Mouse (Mus musculus): ENCODE measurements around the gene Pou3f3. TPM values are rescaled to one million over a fixed set of nuclear protein-coding genes. Genes with fewer than 3 reads are reported as not detected.

The Pou3f3 gene
- polyA plus RNA-seq, 1 experiment from 2014 or later, result not detected

GRCm38 (mm10) chr1:42701833-42702611 is 6.5 kb downstream of the Pou3f3 start:
- ATAC-seq (no peak), DNase-seq (no peak)
- no peak overlapping the region for H3K27ac ChIP-seq (ENCODE audit: low read depth)
- no peak overlapping the region for H3K4me3 ChIP-seq (ENCODE audit: low read depth, low read length)
- no peaks in the 10 kb centered on the region for H3K9me3 ChIP-seq (ENCODE audit: low read length)
- 0 out of 2 replicates have a peak, but pooled peaks cover 2% of the 10 kb centered on the region for H3K4me1 ChIP-seq (ENCODE audit: insufficient read depth)
- TF ChIP-seq EP300 (IDR thresholded peaks at IDR 0.05; ENCODE audit: low read depth), result no peak
- H3K9ac ChIP-seq (replicated peaks), result no peak overlapping the region
- H3K36me3 ChIP-seq (replicated peaks; ENCODE audit: insufficient read depth, low read length), result no peaks in the 10 kb centered on the region
- peaks cover 95% of the 10 kb centered on the region for H3K27me3 ChIP-seq (ENCODE audit: insufficient read depth, low read length)
- no peak overlapping the region for H3K4me2 ChIP-seq (ENCODE audit: low read depth, low read length)
- WGBS (ENCODE audit: insufficient replicate concordance), result 13% methylated on average over 5 of the region's 5 CpGs

- no peak overlapping the region for H3K27ac ChIP-seq (ENCODE audit: low read depth)
- DNase-seq, result no peak
- H3K4me2 ChIP-seq (ENCODE audit: low read depth, low read length), result no peak overlapping the region
- no peaks in the 10 kb centered on the region for H3K4me1 ChIP-seq (ENCODE audit: insufficient read depth)
- no peak overlapping the region for H3K4me3 ChIP-seq (ENCODE audit: low read depth, low read length)
- WGBS (ENCODE audit: insufficient replicate concordance), result 5% methylated on average over 9 of the region's 9 CpGs
- TF ChIP-seq EP300 (IDR thresholded peaks at IDR 0.05; ENCODE audit: low read depth) (no peak), CTCF (IDR thresholded peaks at IDR 0.05; ENCODE audit: low read depth) (no peak)
- ATAC-seq, result no peak
- no peaks in the 10 kb centered on the region for H3K36me3 ChIP-seq (replicated peaks; ENCODE audit: insufficient read depth, low read length)
- H3K27me3 ChIP-seq (ENCODE audit: insufficient read depth, low read length), result peaks cover 95% of the 10 kb centered on the region
- no peaks in the 10 kb centered on the region for H3K9me3 ChIP-seq (ENCODE audit: low read length)
- no peak overlapping the region for H3K9ac ChIP-seq (replicated peaks)
Measured at GRCm38 (mm10) chr1:42702984-42703383, 7.4 kb downstream of the Pou3f3 start.

GRCm38 (mm10) chr1:42703424-42703823 is 7.9 kb downstream of the Pou3f3 start:
- Histone ChIP-seq H3K9ac (replicated peaks) (no peak overlapping the region), H3K4me2 (ENCODE audit: low read depth, low read length) (no peak overlapping the region), H3K4me1 (ENCODE audit: insufficient read depth) (no peaks in the 10 kb centered on the region), H3K27me3 (ENCODE audit: insufficient read depth, low read length) (peaks cover 95% of the 10 kb centered on the region), H3K27ac (ENCODE audit: low read depth) (no peak overlapping the region), H3K9me3 (ENCODE audit: low read length) (no peaks in the 10 kb centered on the region), H3K36me3 (replicated peaks; ENCODE audit: insufficient read depth, low read length) (no peaks in the 10 kb centered on the region), H3K4me3 (ENCODE audit: low read depth, low read length) (no peak overlapping the region)
- 10% methylated on average over 7 of the region's 7 CpGs for WGBS (ENCODE audit: insufficient replicate concordance)
- no peak for DNase-seq
- ATAC-seq, result no peak
- TF ChIP-seq CTCF (IDR thresholded peaks at IDR 0.05; ENCODE audit: low read depth), result no peak
- no peak for TF ChIP-seq EP300 (IDR thresholded peaks at IDR 0.05; ENCODE audit: low read depth)

GRCm38 (mm10) chr1:42703851-42704613 is 8.5 kb downstream of the Pou3f3 start:
- Histone ChIP-seq H3K4me1 (ENCODE audit: insufficient read depth) (no peaks in the 10 kb centered on the region), H3K27me3 (ENCODE audit: insufficient read depth, low read length) (peaks cover 94% of the 10 kb centered on the region), H3K36me3 (replicated peaks; ENCODE audit: insufficient read depth, low read length) (no peaks in the 10 kb centered on the region), H3K9me3 (ENCODE audit: low read length) (no peaks in the 10 kb centered on the region), H3K4me2 (ENCODE audit: low read depth, low read length) (no peak overlapping the region), H3K4me3 (ENCODE audit: low read depth, low read length) (no peak overlapping the region), H3K27ac (ENCODE audit: low read depth) (no peak overlapping the region), H3K9ac (replicated peaks) (no peak overlapping the region)
- TF ChIP-seq EP300 (IDR thresholded peaks at IDR 0.05; ENCODE audit: low read depth) (no peak), CTCF (IDR thresholded peaks at IDR 0.05; ENCODE audit: low read depth) (no peak)
- WGBS (ENCODE audit: insufficient replicate concordance), result 3% methylated on average over 26 of the region's 26 CpGs
- ATAC-seq (no peak), DNase-seq (no peak)

GRCm38 (mm10) chr1:42704981-42705810 is 9.6 kb downstream of the Pou3f3 start:
- H3K4me3 ChIP-seq (ENCODE audit: low read depth, low read length), result no peak overlapping the region
- peaks cover 95% of the 10 kb centered on the region for H3K27me3 ChIP-seq (ENCODE audit: insufficient read depth, low read length)
- WGBS (ENCODE audit: insufficient replicate concordance), result 3% methylated on average over 17 of the region's 17 CpGs
- H3K9ac ChIP-seq (replicated peaks), result no peak overlapping the region
- TF ChIP-seq CTCF (IDR thresholded peaks at IDR 0.05; ENCODE audit: low read depth) (no peak), EP300 (IDR thresholded peaks at IDR 0.05; ENCODE audit: low read depth) (no peak)
- H3K4me2 ChIP-seq (ENCODE audit: low read depth, low read length), result no peak overlapping the region
- H3K36me3 ChIP-seq (replicated peaks; ENCODE audit: insufficient read depth, low read length), result no peaks in the 10 kb centered on the region
- H3K4me1 ChIP-seq (ENCODE audit: insufficient read depth), result no peaks in the 10 kb centered on the region
- ATAC-seq (no peak), DNase-seq (no peak)
- H3K27ac ChIP-seq (ENCODE audit: low read depth), result no peak overlapping the region
- H3K9me3 ChIP-seq (ENCODE audit: low read length), result no peaks in the 10 kb centered on the region

- TF ChIP-seq CTCF (IDR thresholded peaks at IDR 0.05; ENCODE audit: low read depth) (no peak), EP300 (IDR thresholded peaks at IDR 0.05; ENCODE audit: low read depth) (no peak)
- peaks cover 95% of the 10 kb centered on the region for H3K27me3 ChIP-seq (ENCODE audit: insufficient read depth, low read length)
- no peak overlapping the region for H3K4me3 ChIP-seq (ENCODE audit: low read depth, low read length)
- H3K9me3 ChIP-seq (ENCODE audit: low read length), result no peaks in the 10 kb centered on the region
- DNase-seq (no peak), ATAC-seq (no peak)
- H3K9ac ChIP-seq (replicated peaks), result no peak overlapping the region
- no peak overlapping the region for H3K27ac ChIP-seq (ENCODE audit: low read depth)
- H3K4me2 ChIP-seq (ENCODE audit: low read depth, low read length), result no peak overlapping the region
- 4% methylated on average over 8 of the region's 8 CpGs for WGBS (ENCODE audit: insufficient replicate concordance)
- H3K36me3 ChIP-seq (replicated peaks; ENCODE audit: insufficient read depth, low read length), result no peaks in the 10 kb centered on the region
- no peaks in the 10 kb centered on the region for H3K4me1 ChIP-seq (ENCODE audit: insufficient read depth)
Measured at GRCm38 (mm10) chr1:42705811-42706160, 10.2 kb downstream of the Pou3f3 start.
